Mouse (Mus musculus): ENCODE data around the gene Pla2g16.
A peak's percentile ranks its signal among the peaks of the same experiment; 100 is the strongest.

Pla2g16 gene

GRCm38 (mm10) chr19:7557328-7557822 lies at the start of gene Pla2g16:
Gene Pla2g16 (plus strand): TSS chr19:7557459.
- peak; percentile 5 for DNase-seq

- DNase-seq, result no peak
Measured at GRCm38 (mm10) chr19:7508026-7508425, 49.2 kb upstream of the Pla2g16 start.

- DNase-seq, result no peak
Measured at GRCm38 (mm10) chr19:7516437-7516836, 40.8 kb upstream of the Pla2g16 start.

GRCm38 (mm10) chr19:7521619-7522018 lies 35.6 kb upstream of the Pla2g16 start:
- no peak for DNase-seq

- DNase-seq, result no peak
Measured at GRCm38 (mm10) chr19:7522856-7523255, 34.4 kb upstream of the Pla2g16 start.

- no peak for DNase-seq
Measured at GRCm38 (mm10) chr19:7523292-7523691, 34.0 kb upstream of the Pla2g16 start.

GRCm38 (mm10) chr19:7523781-7524180 lies 33.5 kb upstream of the Pla2g16 start:
- no peak for DNase-seq

GRCm38 (mm10) chr19:7524879-7525278 lies 32.4 kb upstream of the Pla2g16 start:
- DNase-seq, result no peak

GRCm38 (mm10) chr19:7528639-7529428 lies 28.4 kb upstream of the Pla2g16 start:
- DNase-seq, result peak; percentile 20

GRCm38 (mm10) chr19:7531906-7532305 lies 25.4 kb upstream of the Pla2g16 start:
- DNase-seq, result no peak

GRCm38 (mm10) chr19:7533891-7534290 lies 23.4 kb upstream of the Pla2g16 start:
- DNase-seq, result peak; percentile 11

GRCm38 (mm10) chr19:7548924-7549323 lies 8.3 kb upstream of the Pla2g16 start:
- DNase-seq, result no peak

- no peak for DNase-seq
Measured at GRCm38 (mm10) chr19:7551550-7552300, 5.5 kb upstream of the Pla2g16 start.

GRCm38 (mm10) chr19:7552301-7552673 lies 5.0 kb upstream of the Pla2g16 start:
- DNase-seq, result no peak

GRCm38 (mm10) chr19:7553441-7553840 lies 3.8 kb upstream of the Pla2g16 start:
- no peak for DNase-seq

- no peak for DNase-seq
Measured at GRCm38 (mm10) chr19:7554881-7555280, 2.4 kb upstream of the Pla2g16 start.

GRCm38 (mm10) chr19:7556641-7557040 lies 618 bp upstream of the Pla2g16 start:
- DNase-seq, result no peak

GRCm38 (mm10) chr19:7557844-7558243 lies 585 bp downstream of the Pla2g16 start:
- DNase-seq, result no peak

GRCm38 (mm10) chr19:7558675-7559074 lies 1.4 kb downstream of the Pla2g16 start:
- DNase-seq, result no peak

GRCm38 (mm10) chr19:7559986-7560385 lies 2.7 kb downstream of the Pla2g16 start:
- DNase-seq, result no peak

- no peak for DNase-seq
Measured at GRCm38 (mm10) chr19:7561456-7561855, 4.2 kb downstream of the Pla2g16 start.

GRCm38 (mm10) chr19:7562601-7563129 lies 5.4 kb downstream of the Pla2g16 start:
- DNase-seq, result no peak

GRCm38 (mm10) chr19:7563676-7564075 lies 6.4 kb downstream of the Pla2g16 start:
- DNase-seq, result no peak

- DNase-seq, result no peak
Measured at GRCm38 (mm10) chr19:7564457-7564856, 7.2 kb downstream of the Pla2g16 start.
